Mouse (Mus musculus) thymus, adult 2 months (tissue): Measurements from ENCODE around the gene Syt16.

Experiments
- CTCF ChIP-seq: fragments of 200-500 bp; IDR thresholded peaks from 2 replicates; pipeline ENCODE4 v1.5.1; 2012; ENCODE audit warnings: mild to moderate bottlenecking, control low read depth, low read length, moderate library complexity, borderline replicate concordance; ENCODE audit not compliant: control insufficient read depth, poor library complexity, insufficient read depth; ENCODE audit errors: extremely low read depth
- POLR2A ChIP-seq: fragments of 200-500 bp; IDR thresholded peaks from 2 replicates; pipeline ENCODE4 v1.6.1; 2012; ENCODE audit warnings: mild to moderate bottlenecking, low read length, control low read depth, moderate library complexity; ENCODE audit not compliant: control insufficient read depth, poor library complexity, insufficient read depth; ENCODE audit errors: extremely low read depth

- TF ChIP-seq CTCF (no peak), POLR2A (no peak)
These were observed 285.4 kb downstream of the Syt16 start for GRCm38 (mm10) chr12:74282846-74283245.
